Mouse (Mus musculus): Measurements from ENCODE around the gene Rere. TPM values are rescaled to one million over a fixed set of nuclear protein-coding genes. Genes with fewer than 3 reads are reported as not detected.

Rere gene
- polyA plus RNA-seq, 1 experiment from 2014 or later = 31.9 TPM

DNA sequence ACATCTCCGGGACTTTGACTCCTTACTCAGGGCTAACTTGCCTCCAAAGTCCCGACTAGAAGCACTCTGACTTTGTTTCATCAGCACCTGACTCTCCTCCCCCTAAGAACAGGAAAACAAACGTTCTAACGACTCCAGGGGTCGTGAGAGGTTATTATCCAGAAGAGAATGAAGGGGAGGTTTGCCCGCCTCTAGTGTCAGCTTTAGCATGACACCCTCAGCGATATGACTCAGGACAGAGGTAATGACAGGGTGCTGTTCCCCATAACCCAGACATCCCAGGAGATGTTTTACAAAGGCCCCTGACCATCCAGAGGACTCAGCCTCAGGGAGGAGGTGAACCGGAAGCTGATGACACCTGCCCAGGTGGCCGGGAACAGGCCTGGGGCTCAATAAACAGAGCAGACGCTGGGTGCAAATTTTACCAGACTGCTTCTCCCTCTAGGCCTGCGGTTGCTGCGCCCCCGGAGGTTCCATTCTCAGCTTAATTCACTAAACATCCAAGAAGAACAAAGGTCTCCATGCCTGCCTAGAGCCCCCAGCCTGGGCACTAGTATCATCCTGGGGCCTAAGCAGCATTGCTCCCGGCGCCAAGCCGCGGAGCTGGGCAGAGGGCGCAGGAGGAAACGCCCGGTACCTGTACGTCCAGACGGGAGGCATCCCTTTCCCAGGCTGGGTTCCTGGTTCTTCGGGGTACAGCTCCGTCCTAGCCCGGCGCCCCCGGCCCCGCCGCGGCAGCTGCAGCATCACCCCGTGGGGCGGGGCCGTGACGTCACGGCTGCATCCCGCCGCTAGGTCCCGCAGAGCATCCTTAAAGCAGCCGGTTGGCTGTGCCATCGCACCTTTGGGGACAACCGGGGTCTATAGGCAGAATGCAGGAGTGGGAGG lies 370.2 kb downstream of the Rere start, which contains the start of gene Slc45a1:
TSS of gene Slc45a1 (minus strand) at position 785 of the 888 bp plus-strand sequence.
- Histone ChIP-seq H3K36me3 (no peaks in the 10 kb centered on the region), H3K27ac (no peak within 1 kb of the TSS), H3K4me3 (peak within 1 kb of the TSS; percentile 14; the same call in 1 of the 2 replicates), H3K4me1 (peaks cover 5% of the 10 kb centered on the region), H3K27me3 (peaks cover 27% of the 10 kb centered on the region), H3K9ac (no peak within 1 kb of the TSS), H3K9me3 (no peaks in the 10 kb centered on the region), H3K4me2 (peak within 1 kb of the TSS; percentile 40)
- ATAC-seq (ENCODE audit: borderline replicate concordance, extremely low read depth, low FRiP score, low TSS enrichment) = no peak
- WGBS = 6% methylated on average over 41 of the region's 41 CpGs

DNA sequence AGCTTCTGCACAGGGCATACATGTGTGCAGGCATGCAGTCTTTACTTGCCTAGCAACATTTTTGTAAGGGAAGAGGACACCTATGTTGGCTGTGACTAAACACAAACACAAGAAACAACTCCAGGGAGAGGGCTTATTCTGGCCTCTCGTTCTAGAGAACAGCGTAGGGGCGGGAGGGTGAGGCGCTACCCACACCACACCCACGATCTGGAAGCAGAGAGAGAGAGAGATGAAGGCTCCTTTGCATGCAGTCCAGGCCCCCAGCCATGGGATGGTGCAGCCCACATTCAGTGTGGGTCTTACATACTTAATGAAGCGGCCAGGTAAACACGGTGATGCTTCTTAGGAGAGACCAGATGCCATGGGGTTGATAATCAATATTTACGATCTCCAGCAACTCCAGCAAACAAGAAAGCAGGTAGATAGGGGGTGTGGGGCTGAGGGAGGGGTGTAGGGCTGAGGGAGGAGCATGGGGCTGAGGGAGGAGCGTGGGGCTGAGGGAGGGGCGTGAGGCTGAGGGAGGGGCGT lies 371.7 kb downstream of the Rere start:
- Histone ChIP-seq H3K27me3 (peaks cover 27% of the 10 kb centered on the region), H3K9ac (no peak overlapping the region), H3K36me3 (no peaks in the 10 kb centered on the region), H3K4me2 (no peak overlapping the region), H3K9me3 (no peaks in the 10 kb centered on the region), H3K4me1 (peaks cover 5% of the 10 kb centered on the region), H3K27ac (no peak overlapping the region), H3K4me3 (no peak overlapping the region)
- no peak for ATAC-seq (ENCODE audit: borderline replicate concordance, extremely low read depth, low FRiP score, low TSS enrichment)
- 31% methylated on average over 9 of the region's 11 CpGs for WGBS

DNA sequence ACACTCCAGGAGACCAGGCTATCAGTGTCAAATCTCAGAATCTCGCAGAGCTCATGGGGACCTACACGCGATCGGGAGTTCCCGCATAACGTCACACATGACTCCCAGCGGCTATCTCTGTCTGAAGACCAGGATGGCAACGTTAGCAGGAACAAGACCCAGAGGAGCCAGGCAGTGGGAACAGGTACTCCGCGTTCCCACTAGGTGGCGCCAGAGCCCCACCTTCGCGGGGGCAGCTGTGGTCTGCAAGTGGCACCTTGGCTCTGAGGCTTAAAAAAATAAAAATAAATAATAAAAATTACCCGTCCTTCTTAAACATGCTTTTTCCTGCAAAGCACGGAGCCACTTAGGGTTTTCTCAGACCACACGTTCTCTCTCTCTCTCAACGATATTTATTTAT lies 374.5 kb downstream of the Rere start:
- ATAC-seq (ENCODE audit: borderline replicate concordance, extremely low read depth, low FRiP score, low TSS enrichment) = peak; percentile 56; the same call in 1 of the 2 replicates
- 3% methylated on average over 17 of the region's 17 CpGs for WGBS
- Histone ChIP-seq H3K36me3 (no peaks in the 10 kb centered on the region), H3K9me3 (no peaks in the 10 kb centered on the region), H3K27ac (no peak overlapping the region), H3K4me2 (peak overlapping the region; percentile 17; the same call in 1 of the 2 replicates), H3K9ac (no peak overlapping the region), H3K4me1 (peaks cover 5% of the 10 kb centered on the region), H3K27me3 (peaks cover 24% of the 10 kb centered on the region), H3K4me3 (no peak overlapping the region)

DNA sequence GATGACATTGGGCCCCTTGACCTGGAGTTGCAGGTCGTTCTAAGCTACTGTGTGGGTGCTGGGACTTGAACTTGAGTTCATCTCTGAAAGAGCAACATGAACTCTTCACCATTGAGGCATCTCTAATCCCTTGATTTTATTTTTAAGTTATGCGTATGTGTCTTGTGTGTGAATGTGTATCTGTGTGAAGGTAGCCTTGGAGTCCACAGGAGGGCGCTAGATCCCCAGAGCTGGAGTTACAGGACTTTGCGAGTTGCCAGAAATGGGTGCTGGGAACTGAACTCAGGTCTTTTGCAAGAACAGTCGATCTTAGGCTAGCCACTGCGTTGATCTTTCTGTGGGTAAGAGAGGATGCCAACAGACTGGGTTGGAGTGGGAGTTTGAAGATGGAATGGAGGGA lies 375.1 kb downstream of the Rere start:
- 82% methylated on average over 6 of the region's 6 CpGs for WGBS
- Histone ChIP-seq H3K36me3 (no peaks in the 10 kb centered on the region), H3K27ac (no peak overlapping the region), H3K27me3 (peaks cover 18% of the 10 kb centered on the region), H3K4me1 (peaks cover 9% of the 10 kb centered on the region), H3K9me3 (no peaks in the 10 kb centered on the region), H3K4me3 (no peak overlapping the region), H3K9ac (no peak overlapping the region), H3K4me2 (no peak overlapping the region)
- no peak for ATAC-seq (ENCODE audit: borderline replicate concordance, extremely low read depth, low FRiP score, low TSS enrichment)

- Histone ChIP-seq H3K27me3 (no peaks in the 10 kb centered on the region), H3K4me3 (no peak overlapping the region), H3K27ac (no peak overlapping the region), H3K36me3 (no peaks in the 10 kb centered on the region), H3K9ac (no peak overlapping the region), H3K4me2 (no peak overlapping the region), H3K9me3 (no peaks in the 10 kb centered on the region), H3K4me1 (peaks cover 14% of the 10 kb centered on the region; the same call in 1 of the 2 replicates)
- WGBS = 67% methylated on average over 9 of the region's 9 CpGs
- ATAC-seq (ENCODE audit: borderline replicate concordance, extremely low read depth, low FRiP score, low TSS enrichment) = no peak
Measured at GRCm38 (mm10) chr4:150659926-150660610, 378.6 kb downstream of the Rere start.

DNA sequence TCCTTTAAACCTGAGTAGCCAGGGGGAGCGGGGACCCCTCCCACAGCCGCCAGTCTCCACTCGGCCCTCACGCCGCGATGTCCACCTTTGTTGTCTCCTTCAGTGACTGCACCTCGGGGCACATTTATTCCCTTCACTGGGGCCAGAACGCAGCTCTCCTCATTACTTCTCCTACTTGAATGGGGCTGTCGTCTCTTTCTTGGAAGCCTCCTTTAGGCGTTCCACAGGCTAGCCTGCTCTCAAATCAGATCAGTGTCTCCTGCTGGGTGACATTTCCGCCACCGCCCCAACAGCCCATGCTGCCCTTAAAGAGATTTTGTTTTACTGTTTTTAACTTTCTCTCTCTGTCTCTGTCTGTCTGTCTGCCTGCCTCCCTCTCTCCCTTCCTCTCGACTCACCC lies 380.4 kb downstream of the Rere start:
- 12% methylated on average over 13 of the region's 13 CpGs for WGBS
- Histone ChIP-seq H3K9me3 (no peaks in the 10 kb centered on the region), H3K36me3 (no peaks in the 10 kb centered on the region), H3K9ac (no peak overlapping the region), H3K4me2 (peak overlapping the region; percentile 40), H3K4me3 (no peak overlapping the region), H3K27ac (no peak overlapping the region), H3K4me1 (peaks cover 14% of the 10 kb centered on the region; the same call in 1 of the 2 replicates), H3K27me3 (no peaks in the 10 kb centered on the region)
- no peak for ATAC-seq (ENCODE audit: borderline replicate concordance, extremely low read depth, low FRiP score, low TSS enrichment)

DNA sequence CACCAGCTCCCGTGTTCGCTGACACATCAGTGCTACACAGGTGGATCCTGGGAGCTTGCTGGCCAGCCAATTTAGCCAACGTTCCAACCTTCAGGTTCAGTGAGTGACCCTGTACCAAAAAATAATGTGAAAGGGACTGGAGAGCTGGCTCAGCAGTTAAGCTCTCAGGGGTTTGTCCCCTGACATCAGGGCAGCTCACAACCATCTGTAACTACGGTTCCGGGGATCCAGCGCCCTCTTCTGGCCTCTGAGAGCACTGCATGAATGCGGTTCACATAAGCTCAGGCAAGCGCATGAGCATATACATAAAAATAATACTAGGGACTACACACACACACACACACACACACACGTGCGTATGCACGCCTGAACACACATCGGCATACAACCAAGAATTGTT lies 381.7 kb downstream of the Rere start:
- 58% methylated on average over 12 of the region's 12 CpGs for WGBS

GRCm38 (mm10) chr4:150664726-150665125 lies 383.3 kb downstream of the Rere start:
- Histone ChIP-seq H3K27me3 (no peaks in the 10 kb centered on the region), H3K36me3 (no peaks in the 10 kb centered on the region), H3K27ac (no peak overlapping the region), H3K4me2 (no peak overlapping the region), H3K4me1 (peaks cover 14% of the 10 kb centered on the region; the same call in 1 of the 2 replicates), H3K9me3 (no peaks in the 10 kb centered on the region), H3K4me3 (no peak overlapping the region), H3K9ac (no peak overlapping the region)
- no peak for ATAC-seq (ENCODE audit: borderline replicate concordance, extremely low read depth, low FRiP score, low TSS enrichment)
- 78% methylated on average over 7 of the region's 7 CpGs for WGBS

More for the DNA sequence above, 381.7 kb downstream of the Rere start:
- H3K4me1 ChIP-seq = peaks cover 14% of the 10 kb centered on the region; the same call in 1 of the 2 replicates
- H3K4me3 ChIP-seq = no peak overlapping the region
- H3K4me2 ChIP-seq = no peak overlapping the region
- no peak overlapping the region for H3K9ac ChIP-seq
- H3K36me3 ChIP-seq = no peaks in the 10 kb centered on the region
- H3K27me3 ChIP-seq = no peaks in the 10 kb centered on the region
- H3K9me3 ChIP-seq = no peaks in the 10 kb centered on the region
- H3K27ac ChIP-seq = no peak overlapping the region
- no peak for ATAC-seq (ENCODE audit: borderline replicate concordance, extremely low read depth, low FRiP score, low TSS enrichment)

DNA sequence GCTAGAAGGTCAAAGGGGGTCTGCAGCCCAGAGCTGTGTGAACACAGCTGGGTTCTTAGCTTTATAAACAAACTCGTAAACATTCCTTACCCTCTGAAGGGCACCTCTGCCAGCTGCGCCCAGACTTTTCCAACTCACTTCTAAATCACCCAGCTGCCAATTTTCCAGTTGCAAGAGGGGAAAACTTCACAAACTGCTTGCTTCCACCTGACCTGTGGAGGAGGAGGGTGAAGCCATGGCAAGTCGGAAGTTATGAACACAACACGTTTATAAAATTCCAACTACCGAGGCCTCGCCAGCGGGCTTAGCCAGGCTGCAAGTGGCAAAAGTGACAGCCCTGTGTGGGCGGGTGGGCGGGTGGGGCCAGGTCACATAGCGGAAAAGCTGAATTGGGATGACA lies 384.4 kb downstream of the Rere start:
- no peak for ATAC-seq (ENCODE audit: borderline replicate concordance, extremely low read depth, low FRiP score, low TSS enrichment)
- no peak overlapping the region for H3K9ac ChIP-seq
- peaks cover 14% of the 10 kb centered on the region; the same call in 1 of the 2 replicates for H3K4me1 ChIP-seq
- no peak overlapping the region for H3K4me2 ChIP-seq
- no peaks in the 10 kb centered on the region for H3K9me3 ChIP-seq
- no peaks in the 10 kb centered on the region for H3K27me3 ChIP-seq
- WGBS = 62% methylated on average over 10 of the region's 10 CpGs
- no peaks in the 10 kb centered on the region for H3K36me3 ChIP-seq
- no peak overlapping the region for H3K27ac ChIP-seq
- H3K4me3 ChIP-seq = no peak overlapping the region
